Mouse (Mus musculus) embryonic fibroblast, embryonic 13.5 days (primary cell): ENCODE results near the gene Gm49353.

ENCODE experiments used
- CTCF ChIP-seq: IDR thresholded peaks from 2 replicates; pipeline ENCODE4 v1.5.1; 2011; ENCODE audit warnings: mild to moderate bottlenecking, control low read depth, low read length, moderate library complexity, borderline replicate concordance; ENCODE audit not compliant: insufficient read depth
- POLR2A ChIP-seq: IDR thresholded peaks from 2 replicates; pipeline ENCODE4 v1.6.1; 2011; ENCODE audit warnings: low read depth, mild to moderate bottlenecking, control low read depth, low read length, moderate library complexity

DNA sequence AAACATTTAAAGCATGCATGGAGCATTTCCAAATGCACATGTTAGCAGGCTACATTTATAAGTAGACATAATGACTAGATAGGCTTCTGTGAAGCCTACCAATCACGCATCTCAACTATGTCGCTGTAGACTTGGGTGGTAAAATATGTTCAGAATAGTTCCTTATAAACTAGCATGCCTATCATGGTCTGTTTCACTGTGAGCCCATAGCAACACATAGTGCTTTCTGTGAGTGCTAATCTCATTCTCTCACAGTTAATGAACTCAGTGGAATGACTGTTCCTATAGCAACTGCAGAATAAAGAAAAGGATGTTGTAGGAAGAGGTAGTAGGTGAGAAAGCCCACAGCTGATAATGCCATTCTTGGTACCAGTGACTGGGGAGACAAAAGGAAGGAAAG is 17.7 kb upstream of the Gm49353 start:
- TF ChIP-seq CTCF (no peak), POLR2A (no peak)
